Mouse (Mus musculus) heart, postnatal 0 days (tissue): Measurements from ENCODE around the gene Irgc1.

Experiments used
- CTCF ChIP-seq: IDR thresholded peaks from 2 replicates; pipeline ENCODE4 v1.5.1; 2016; ENCODE audit warnings: antibody characterized with exemption, control low read depth, low read depth
- EP300 ChIP-seq: IDR thresholded peaks from 2 replicates; pipeline ENCODE4 v1.6.1; 2016; ENCODE audit warnings: antibody characterized with exemption, low read depth

DNA sequence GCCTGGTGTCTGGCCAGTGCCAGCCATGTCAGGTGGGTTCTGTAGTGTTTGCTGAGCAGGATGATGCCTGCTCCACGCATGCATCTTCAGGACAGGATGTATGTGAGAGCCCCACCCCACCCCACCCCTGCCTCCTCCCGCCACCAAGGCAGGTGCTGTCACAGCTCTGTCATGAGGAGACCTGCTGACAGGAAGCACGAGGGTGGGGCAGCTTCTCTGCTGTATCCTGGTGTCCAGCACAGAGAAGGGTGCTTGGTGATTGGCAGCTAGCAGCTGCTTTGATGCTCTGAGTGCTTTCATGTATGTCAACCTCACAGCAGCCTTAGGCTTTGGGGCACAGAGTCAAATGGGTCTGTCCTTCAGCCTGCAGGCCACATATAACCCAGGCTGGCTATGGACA, 38.5 kb downstream of the Irgc1 start:
- no peak for TF ChIP-seq CTCF
- no peak for TF ChIP-seq EP300
